In genomic region chr19:4220416-4220815, GRCm38 (mm10) we compare ENCODE assay signal across 13 mouse cellular contexts. TPM values are rescaled to one million over a fixed set of nuclear protein-coding genes. Genes with fewer than 3 reads are reported as not detected.
DNase-seq lines count a peak whose midpoint lies in the region; ATAC-seq and TF ChIP-seq lines count a peak whose summit lies in the region.
"Had no signal": no experiment of that assay in that cellular context is flagged by ENCODE, and none has a peak within 500 bp of the region (broad histone marks: within the 10 kb centered on the region; RNA-seq: fewer than 3 reads in every experiment).

No protein-coding gene starts in this region.

- no peak for TF ChIP-seq CTCF in hindbrain, postnatal 0 days (IDR thresholded peaks at IDR 0.05; ENCODE audit: low read depth)

- no peaks in the 10 kb centered on the region for H3K9me3 ChIP-seq in hindbrain, embryonic 14.5 days (ENCODE audit: control insufficient read depth, low read length)
- H3K9me3 ChIP-seq in hindbrain, postnatal 0 days (ENCODE audit: low read length): no peaks in the 10 kb centered on the region
- no peaks in the 10 kb centered on the region for H3K9me3 ChIP-seq in limb, embryonic 10.5 days (replicated peaks)
- H3K9me3 ChIP-seq in stomach, embryonic 15.5 days: no peaks in the 10 kb centered on the region
- H3K9me3 ChIP-seq in midbrain, embryonic 14.5 days (ENCODE audit: control insufficient read depth, low read length): no peaks in the 10 kb centered on the region
- H3K9me3 ChIP-seq: neural tube, embryonic 15.5 days had no signal

- no peaks in the 10 kb centered on the region for H3K36me3 ChIP-seq in hindbrain, embryonic 14.5 days (replicated peaks; ENCODE audit: control insufficient read depth, insufficient read depth)
- H3K36me3 ChIP-seq in hindbrain, postnatal 0 days (ENCODE audit: insufficient read depth, low read length): no peaks in the 10 kb centered on the region
- H3K36me3 ChIP-seq in limb, embryonic 10.5 days: peaks cover 29% of the 10 kb centered on the region
- H3K36me3 ChIP-seq in stomach, embryonic 15.5 days: no peaks in the 10 kb centered on the region
- H3K36me3 ChIP-seq in midbrain, embryonic 14.5 days (ENCODE audit: control insufficient read depth, insufficient read depth, low read length): no peaks in the 10 kb centered on the region
- H3K36me3 ChIP-seq: neural tube, embryonic 15.5 days had no signal

- H3K9ac ChIP-seq in hindbrain, embryonic 14.5 days: no peak overlapping the region
- no peak overlapping the region for H3K9ac ChIP-seq in hindbrain, postnatal 0 days (replicated peaks; ENCODE audit: low read length)
- 0 out of 2 replicates have a peak overlapping the region, but pooled peaks have one; percentile 1 for H3K9ac ChIP-seq in stomach, embryonic 15.5 days
- H3K9ac ChIP-seq in midbrain, embryonic 14.5 days (replicated peaks; ENCODE audit: low read length): no peak overlapping the region
- H3K9ac ChIP-seq: neural tube, embryonic 15.5 days had no signal

- no peak overlapping the region for H3K4me3 ChIP-seq in hindbrain, embryonic 14.5 days (replicated peaks; ENCODE audit: low read length)
- H3K4me3 ChIP-seq in hindbrain, postnatal 0 days (ENCODE audit: low read length): no peak overlapping the region
- no peak overlapping the region for H3K4me3 ChIP-seq in limb, embryonic 10.5 days
- H3K4me3 ChIP-seq in stomach, embryonic 15.5 days (replicated peaks): no peak overlapping the region
- H3K4me3 ChIP-seq in midbrain, embryonic 14.5 days (replicated peaks; ENCODE audit: low read depth, low read length): no peak overlapping the region
- H3K4me3 ChIP-seq: neural tube, embryonic 15.5 days had no signal

- H3K27ac ChIP-seq in hindbrain, embryonic 14.5 days: no peak overlapping the region
- no peak overlapping the region for H3K27ac ChIP-seq in hindbrain, postnatal 0 days
- H3K27ac ChIP-seq in limb, embryonic 10.5 days: peak overlapping the region; percentile 39; the same call in 1 of the 2 replicates
- peak overlapping the region; percentile 68 for H3K27ac ChIP-seq in stomach, embryonic 15.5 days
- no peak overlapping the region for H3K27ac ChIP-seq in midbrain, embryonic 14.5 days (replicated peaks; ENCODE audit: low read depth, low read length)
- H3K27ac ChIP-seq: neural tube, embryonic 15.5 days had no signal

- DNase-seq in hindbrain, embryonic 14.5 days (ENCODE audit: low spot score): no peak
- no peak for DNase-seq in hindbrain, postnatal 0 days (ENCODE audit: low spot score)
- peak; percentile 77 for DNase-seq in spleen, postnatal 36 days (ENCODE audit: low spot score in 2 of 2)
- DNase-seq in spleen, adult 12 weeks (ENCODE audit: low spot score): no peak
- no peak for DNase-seq in limb, embryonic 10.5 days (ENCODE audit: low spot score)
- DNase-seq in midbrain, embryonic 14.5 days: no peak
- DNase-seq in right cerebral cortex, postnatal 25 days: no peak
- DNase-seq: adrenal gland, adult 2 months; cerebellum, adult 9-11 months had no signal

- 50% methylated on average over 4 of the region's 4 CpGs for WGBS in hindbrain, embryonic 14.5 days
- 23% methylated on average over 4 of the region's 4 CpGs for WGBS in hindbrain, postnatal 0 days
- 63% methylated on average over 4 of the region's 4 CpGs for WGBS in limb, embryonic 10.5 days
- WGBS in stomach, embryonic 15.5 days: 18% methylated on average over 4 of the region's 4 CpGs
- WGBS in midbrain, embryonic 14.5 days: 53% methylated on average over 4 of the region's 4 CpGs

- peaks cover 21% of the 10 kb centered on the region for H3K27me3 ChIP-seq in hindbrain, embryonic 14.5 days (ENCODE audit: control insufficient read depth, insufficient read depth, low read length)
- no peaks in the 10 kb centered on the region for H3K27me3 ChIP-seq in hindbrain, postnatal 0 days (ENCODE audit: insufficient read depth, low read length)
- H3K27me3 ChIP-seq in limb, embryonic 10.5 days (ENCODE audit: low read depth, poor library complexity, severe bottlenecking): peaks cover 35% of the 10 kb centered on the region
- no peaks in the 10 kb centered on the region for H3K27me3 ChIP-seq in stomach, embryonic 15.5 days (replicated peaks)
- H3K27me3 ChIP-seq in midbrain, embryonic 14.5 days (ENCODE audit: control insufficient read depth, insufficient read depth, low read length): peaks cover 17% of the 10 kb centered on the region

- H3K4me1 ChIP-seq in hindbrain, embryonic 14.5 days (replicated peaks; ENCODE audit: control insufficient read depth, insufficient read depth, low read length): peaks cover 12% of the 10 kb centered on the region
- H3K4me1 ChIP-seq in hindbrain, postnatal 0 days (ENCODE audit: insufficient read depth, low read length): peaks cover 15% of the 10 kb centered on the region; the same call in 1 of the 2 replicates
- H3K4me1 ChIP-seq in limb, embryonic 10.5 days: peaks cover 70% of the 10 kb centered on the region
- H3K4me1 ChIP-seq in stomach, embryonic 15.5 days: peaks cover 53% of the 10 kb centered on the region
- no peaks in the 10 kb centered on the region for H3K4me1 ChIP-seq in midbrain, embryonic 14.5 days (ENCODE audit: control insufficient read depth, insufficient read depth, low read length)

- 0 out of 2 replicates have a peak, but pooled peaks have one; percentile 4 for ATAC-seq in hindbrain, embryonic 14.5 days (ENCODE audit: low FRiP score)
- no peak for ATAC-seq in hindbrain, postnatal 0 days
- peak; percentile 28; the same call in 1 of the 2 replicates for ATAC-seq in stomach, embryonic 15.5 days (ENCODE audit: insufficient read depth, low FRiP score, low read depth)
- ATAC-seq in midbrain, embryonic 14.5 days (ENCODE audit: low FRiP score, low TSS enrichment): no peak

- no peak overlapping the region for H3K4me2 ChIP-seq in hindbrain, embryonic 14.5 days (replicated peaks)
- no peak overlapping the region for H3K4me2 ChIP-seq in hindbrain, postnatal 0 days (ENCODE audit: low read depth, low read length)
- H3K4me2 ChIP-seq in stomach, embryonic 15.5 days: peak overlapping the region; percentile 33; the same call in 1 of the 2 replicates
- no peak overlapping the region for H3K4me2 ChIP-seq in midbrain, embryonic 14.5 days (ENCODE audit: low read length)
- H3K4me2 ChIP-seq: neural tube, embryonic 15.5 days had no signal

RNA-seq across cellular contexts. Expression of gene AC109138.7, which starts 6.3 kb away (rescaled TPM):
- polyA plus RNA-seq in hindbrain, embryonic 14.5 days (2014; fragmentation: Nextera tagmentation; extraction: Ambion mirVana): not detected in 2 replicates
- total RNA-seq in hindbrain, postnatal 0 days (2014; rRNA removed): not detected in 2 replicates
- not detected in 2 replicates for polyA plus RNA-seq in hindbrain, postnatal 0 days (2015; fragmentation: Nextera tagmentation; extraction: Ambion mirVana)
- polyA plus RNA-seq in limb, embryonic 10.5 days (2016; fragmentation: Nextera tagmentation; extraction: Ambion mirVana): not detected in 2 replicates
- not detected in 2 replicates for polyA plus RNA-seq in stomach, embryonic 15.5 days (2015; fragmentation: Nextera tagmentation; extraction: Ambion mirVana)
- not detected in 2 replicates for polyA plus RNA-seq in midbrain, embryonic 14.5 days (2014; fragmentation: Nextera tagmentation; extraction: Ambion mirVana)
- total RNA-seq: adrenal gland, adult 2 months had no signal
- polyA plus RNA-seq: adrenal gland, adult 2 months; gonadal fat pad, adult 2 months; neural tube, embryonic 15.5 days; small intestine, adult 2 months had no signal

RNA-seq across cellular contexts. Expression of gene Clcf1, which starts 6.4 kb away (rescaled TPM):
- polyA plus RNA-seq in hindbrain, embryonic 14.5 days (2014; fragmentation: Nextera tagmentation; extraction: Ambion mirVana): 0.51 and 0.53 TPM in 2 replicates
- 0.42 and 3.8 TPM in 2 replicates for total RNA-seq in hindbrain, postnatal 0 days (2014; rRNA removed)
- 0.83 TPM in 2 replicates for polyA plus RNA-seq in hindbrain, postnatal 0 days (2015; fragmentation: Nextera tagmentation; extraction: Ambion mirVana)
- polyA plus RNA-seq in limb, embryonic 10.5 days (2016; fragmentation: Nextera tagmentation; extraction: Ambion mirVana): 4.3 and 6.0 TPM in 2 replicates
- polyA plus RNA-seq in stomach, embryonic 15.5 days (2015; fragmentation: Nextera tagmentation; extraction: Ambion mirVana): 5.4 and 6.2 TPM in 2 replicates
- 0.08 and 0.46 TPM in 2 replicates for polyA plus RNA-seq in midbrain, embryonic 14.5 days (2014; fragmentation: Nextera tagmentation; extraction: Ambion mirVana)

RNA-seq across cellular contexts. Expression of gene Pold4, which starts 11.3 kb away (rescaled TPM):
- polyA plus RNA-seq in hindbrain, embryonic 14.5 days (2014; fragmentation: Nextera tagmentation; extraction: Ambion mirVana): 18.8 and 20.4 TPM in 2 replicates
- 28.1 and 28.7 TPM in 2 replicates for total RNA-seq in hindbrain, postnatal 0 days (2014; rRNA removed)
- 24.5 and 26.2 TPM in 2 replicates for polyA plus RNA-seq in hindbrain, postnatal 0 days (2015; fragmentation: Nextera tagmentation; extraction: Ambion mirVana)
- polyA plus RNA-seq in limb, embryonic 10.5 days (2016; fragmentation: Nextera tagmentation; extraction: Ambion mirVana): 14.0 and 16.2 TPM in 2 replicates
- 26.7 and 36.4 TPM in 2 replicates for polyA plus RNA-seq in stomach, embryonic 15.5 days (2015; fragmentation: Nextera tagmentation; extraction: Ambion mirVana)
- 18.5 and 19.1 TPM in 2 replicates for polyA plus RNA-seq in midbrain, embryonic 14.5 days (2014; fragmentation: Nextera tagmentation; extraction: Ambion mirVana)

RNA-seq across cellular contexts. Expression of gene Rad9a, which starts 19.0 kb away (rescaled TPM):
- 19.4 and 22.5 TPM in 2 replicates for polyA plus RNA-seq in hindbrain, embryonic 14.5 days (2014; fragmentation: Nextera tagmentation; extraction: Ambion mirVana)
- total RNA-seq in hindbrain, postnatal 0 days (2014; rRNA removed): 15.8 and 25.8 TPM in 2 replicates
- 13.7 and 14.6 TPM in 2 replicates for polyA plus RNA-seq in hindbrain, postnatal 0 days (2015; fragmentation: Nextera tagmentation; extraction: Ambion mirVana)
- polyA plus RNA-seq in limb, embryonic 10.5 days (2016; fragmentation: Nextera tagmentation; extraction: Ambion mirVana): 58.2 and 61.5 TPM in 2 replicates
- 25.4 and 27.4 TPM in 2 replicates for polyA plus RNA-seq in stomach, embryonic 15.5 days (2015; fragmentation: Nextera tagmentation; extraction: Ambion mirVana)
- polyA plus RNA-seq in midbrain, embryonic 14.5 days (2014; fragmentation: Nextera tagmentation; extraction: Ambion mirVana): 20.3 and 22.7 TPM in 2 replicates

RNA-seq across cellular contexts. Expression of gene Ppp1ca, which starts 28.6 kb away (rescaled TPM):
- polyA plus RNA-seq in hindbrain, embryonic 14.5 days (2014; fragmentation: Nextera tagmentation; extraction: Ambion mirVana): 581 and 604 TPM in 2 replicates
- 502 and 597 TPM in 2 replicates for total RNA-seq in hindbrain, postnatal 0 days (2014; rRNA removed)
- 564 and 571 TPM in 2 replicates for polyA plus RNA-seq in hindbrain, postnatal 0 days (2015; fragmentation: Nextera tagmentation; extraction: Ambion mirVana)
- 1,070 and 1,129 TPM in 2 replicates for polyA plus RNA-seq in limb, embryonic 10.5 days (2016; fragmentation: Nextera tagmentation; extraction: Ambion mirVana)
- 745 and 766 TPM in 2 replicates for polyA plus RNA-seq in stomach, embryonic 15.5 days (2015; fragmentation: Nextera tagmentation; extraction: Ambion mirVana)
- 591 and 597 TPM in 2 replicates for polyA plus RNA-seq in midbrain, embryonic 14.5 days (2014; fragmentation: Nextera tagmentation; extraction: Ambion mirVana)

Comparison
In these comparisons a context has a peak if more than half of its experiments do, and no peak if none do; other contexts are left out.
1. ATAC-seq: peak in hindbrain, embryonic 14.5 days (single experiment) and stomach, embryonic 15.5 days (single experiment); none in hindbrain, postnatal 0 days (single experiment) and midbrain, embryonic 14.5 days (single experiment).
2. DNase-seq: peak in spleen, postnatal 36 days (2 of 2); none in hindbrain, embryonic 14.5 days (single experiment), hindbrain, postnatal 0 days (single experiment), spleen, adult 12 weeks (single experiment), limb, embryonic 10.5 days (single experiment), midbrain, embryonic 14.5 days (single experiment) and right cerebral cortex, postnatal 25 days (single experiment).
3. H3K27ac ChIP-seq: peak in limb, embryonic 10.5 days (single experiment) and stomach, embryonic 15.5 days (single experiment); none in hindbrain, embryonic 14.5 days (single experiment), hindbrain, postnatal 0 days (single experiment) and midbrain, embryonic 14.5 days (single experiment).